Mouse (Mus musculus): ENCODE measurements around the gene Sars.

The Sars gene

GRCm38 (mm10) chr3:108392299-108392698, 52.7 kb downstream of the Sars start:
- DNase-seq (ENCODE audit: low spot score) = no peak

GRCm38 (mm10) chr3:108389111-108389545, 55.9 kb downstream of the Sars start:
- DNase-seq (ENCODE audit: low spot score) = peak; percentile 97

GRCm38 (mm10) chr3:108386186-108386585, 58.8 kb downstream of the Sars start:
- no peak for DNase-seq (ENCODE audit: low spot score)

- DNase-seq (ENCODE audit: low spot score) = no peak
Observed at GRCm38 (mm10) chr3:108384425-108384824, 60.6 kb downstream of the Sars start.

GRCm38 (mm10) chr3:108383485-108384354, 61.3 kb downstream of the Sars start, which contains the start of gene Psrc1:
Gene Psrc1 (plus strand): TSS chr3:108383839.
- DNase-seq (ENCODE audit: low spot score) = peak; percentile 72

- DNase-seq (ENCODE audit: low spot score) = no peak
Observed at GRCm38 (mm10) chr3:108381945-108382875, 62.8 kb downstream of the Sars start.

GRCm38 (mm10) chr3:108380695-108381094, 64.3 kb downstream of the Sars start:
- no peak for DNase-seq (ENCODE audit: low spot score)

GRCm38 (mm10) chr3:108378875-108379663, 65.9 kb downstream of the Sars start:
- no peak for DNase-seq (ENCODE audit: low spot score)

Measured in ovary, postnatal 10 days (tissue).